Mouse (Mus musculus) embryo, embryonic 10.5 days (tissue): Measurements from ENCODE around the gene Zcchc7.
"Not testable (repeated sequence)": the region's sequence is repeated elsewhere in the genome, so short reads cannot be mapped to it uniquely, and the experiment has no call there.

Experiments
- DNase-seq: peaks from one replicate; pipeline ENCODE4 v3.0.0-alpha.2; 2015; ENCODE audit warnings: low spot score

Gene Zcchc7

DNA sequence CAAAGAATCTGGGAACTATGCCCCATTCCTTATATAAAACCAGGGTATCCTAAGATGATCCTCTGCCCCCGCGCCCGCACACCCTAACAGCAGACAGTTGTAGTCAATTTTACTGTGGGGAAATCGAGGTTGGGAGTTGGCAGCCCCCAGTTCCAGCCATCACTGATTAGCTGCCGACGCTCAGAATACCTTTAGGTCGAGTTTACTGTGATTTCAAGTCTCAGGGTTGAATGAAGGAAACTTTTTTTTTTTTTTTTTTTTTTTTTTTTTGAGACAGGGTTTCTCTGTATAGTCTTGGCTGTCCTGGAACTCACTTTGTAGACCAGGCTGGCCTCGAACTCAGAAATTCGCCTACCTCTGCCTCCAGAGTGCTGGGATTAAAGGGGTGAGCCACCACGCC is 1.5 kb downstream of the Zcchc7 start:
- DNase-seq = not testable (repeated sequence)

GRCm38 (mm10) chr4:44774890-44775289 is 19.2 kb downstream of the Zcchc7 start:
- no peak for DNase-seq

- DNase-seq = peak; percentile 26
These were observed 21.0 kb downstream of the Zcchc7 start for GRCm38 (mm10) chr4:44776651-44777050.

DNA sequence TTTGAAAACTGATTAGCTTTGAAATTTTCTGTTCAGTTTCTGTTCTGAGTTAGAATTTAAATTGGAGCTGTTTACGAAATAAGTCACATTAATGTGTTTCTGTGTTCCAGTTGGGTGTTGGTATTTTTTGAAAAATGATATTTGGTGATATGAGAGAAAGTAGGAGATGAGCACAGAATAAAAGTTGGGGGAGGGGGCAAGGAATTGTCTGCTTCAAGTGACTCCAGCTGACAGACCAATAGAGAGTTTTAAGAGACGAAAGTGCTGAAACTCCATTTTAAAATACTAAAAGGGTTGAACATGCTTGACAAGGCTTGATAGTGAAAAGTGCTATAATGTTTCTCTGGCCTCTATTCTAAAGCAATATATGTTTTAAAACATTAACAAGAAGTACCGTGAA is 21.4 kb downstream of the Zcchc7 start:
- DNase-seq = no peak

DNA sequence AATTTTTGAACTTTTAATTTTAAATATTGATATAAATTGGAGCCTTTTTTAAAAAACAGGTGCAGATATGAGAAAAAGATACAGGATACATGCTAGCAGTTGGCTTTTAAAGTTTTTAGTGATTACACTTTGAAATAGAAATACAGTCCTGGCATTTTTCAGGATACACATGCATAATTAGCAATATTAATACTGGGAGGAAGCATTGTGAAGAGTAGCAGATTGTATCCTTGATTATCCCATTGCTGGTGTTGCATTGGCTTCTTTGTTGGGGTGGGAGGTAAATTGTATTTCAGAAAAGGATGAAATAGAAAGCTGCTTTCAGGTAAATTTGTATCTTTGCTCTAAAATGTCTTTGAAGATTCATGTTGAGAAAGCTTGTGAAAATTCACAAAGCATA is 22.0 kb downstream of the Zcchc7 start:
- no peak for DNase-seq

- DNase-seq = peak; percentile 79
These were observed 22.6 kb downstream of the Zcchc7 start for GRCm38 (mm10) chr4:44778316-44778715.

GRCm38 (mm10) chr4:44780462-44781157 is 24.9 kb downstream of the Zcchc7 start:
- no peak for DNase-seq

DNA sequence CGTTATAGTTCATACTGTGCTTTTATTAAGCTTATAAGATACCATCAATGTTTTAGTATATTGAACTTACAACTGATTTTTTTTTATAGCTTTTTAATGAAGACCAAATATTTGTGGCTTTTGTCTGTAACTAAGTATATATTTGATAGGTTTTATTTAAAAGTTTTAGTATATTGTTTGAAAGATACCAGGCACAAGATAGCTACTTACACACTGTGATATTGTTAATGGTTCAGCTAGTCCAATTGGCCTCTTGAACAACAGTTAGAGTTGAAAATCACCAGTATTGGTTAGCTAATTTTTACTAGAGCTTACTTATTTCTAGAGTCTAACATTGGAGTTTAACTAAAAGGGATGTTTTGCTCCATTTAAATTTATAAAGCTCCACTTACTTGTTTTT is 25.8 kb downstream of the Zcchc7 start:
- DNase-seq = no peak

DNA sequence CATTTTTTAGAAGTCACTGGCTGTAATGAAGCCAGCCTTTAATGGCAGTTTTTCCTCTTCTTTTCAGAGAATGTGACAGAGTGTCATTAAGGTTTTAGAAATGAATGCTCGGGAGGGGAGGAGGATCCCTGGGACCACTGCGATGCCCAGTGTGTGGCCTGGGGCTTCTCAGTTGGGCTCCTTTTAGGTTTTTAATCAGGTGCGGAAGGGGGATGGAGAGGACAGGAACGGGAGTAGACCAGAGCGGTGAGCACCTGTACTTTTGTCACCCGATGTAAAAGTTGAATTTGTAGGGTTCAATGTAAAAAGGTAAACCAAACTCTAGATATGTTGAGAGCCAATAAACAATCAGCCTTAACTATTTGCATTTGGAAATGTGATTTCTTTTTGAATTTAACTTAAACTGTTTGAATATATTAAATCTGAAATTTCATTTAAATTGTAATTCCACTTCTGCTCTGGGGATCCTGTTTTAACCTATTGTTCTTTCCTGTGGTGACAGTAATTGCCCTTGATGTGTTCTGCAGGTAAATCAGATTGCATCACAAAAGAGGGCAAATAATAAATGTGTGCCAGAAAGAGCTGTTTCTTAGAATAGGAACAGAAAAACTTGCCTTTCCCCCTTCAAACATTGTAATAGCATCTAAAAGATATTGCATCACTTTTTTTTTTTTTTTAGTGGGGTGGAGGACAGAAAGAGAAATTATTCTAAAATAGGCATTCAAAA is 28.1 kb downstream of the Zcchc7 start:
- no peak for DNase-seq

DNA sequence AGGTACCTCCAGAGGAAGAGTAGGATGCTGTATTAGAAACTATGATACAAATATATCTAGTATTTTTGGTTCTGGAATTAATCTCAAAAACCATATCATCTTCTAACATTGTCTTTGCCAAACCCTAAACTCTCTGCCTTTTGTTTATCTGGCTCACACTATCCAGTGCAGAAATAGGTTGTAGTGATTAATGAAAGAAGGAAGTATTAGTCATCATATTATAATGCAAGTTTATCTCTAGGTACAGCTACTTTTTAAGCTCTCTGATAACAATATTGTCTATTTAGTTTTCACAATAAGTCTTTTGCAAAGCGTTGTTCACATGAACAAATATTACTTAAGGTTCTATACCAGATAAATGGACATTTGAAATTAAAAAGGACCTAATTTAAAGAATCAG is 57.2 kb downstream of the Zcchc7 start:
- no peak for DNase-seq

DNA sequence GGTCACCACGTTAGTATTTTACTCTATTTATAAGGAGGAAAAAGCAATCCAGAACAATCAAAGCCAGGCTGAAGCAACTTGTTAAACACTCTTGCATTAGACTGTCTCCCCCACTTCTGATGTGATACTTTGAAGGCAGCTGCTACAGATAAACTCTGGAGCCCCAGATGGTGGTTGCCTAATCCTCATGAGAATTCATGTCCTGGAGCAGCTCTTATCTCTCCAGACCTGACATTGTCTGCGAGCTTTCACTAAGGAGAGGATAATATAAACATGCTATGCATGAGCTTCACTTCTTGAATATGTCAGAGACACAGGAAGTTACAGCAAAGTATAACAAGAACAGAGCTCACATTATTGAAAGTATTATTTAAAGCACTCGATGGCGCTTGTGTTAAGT is 58.1 kb downstream of the Zcchc7 start:
- DNase-seq = peak; percentile 41

DNA sequence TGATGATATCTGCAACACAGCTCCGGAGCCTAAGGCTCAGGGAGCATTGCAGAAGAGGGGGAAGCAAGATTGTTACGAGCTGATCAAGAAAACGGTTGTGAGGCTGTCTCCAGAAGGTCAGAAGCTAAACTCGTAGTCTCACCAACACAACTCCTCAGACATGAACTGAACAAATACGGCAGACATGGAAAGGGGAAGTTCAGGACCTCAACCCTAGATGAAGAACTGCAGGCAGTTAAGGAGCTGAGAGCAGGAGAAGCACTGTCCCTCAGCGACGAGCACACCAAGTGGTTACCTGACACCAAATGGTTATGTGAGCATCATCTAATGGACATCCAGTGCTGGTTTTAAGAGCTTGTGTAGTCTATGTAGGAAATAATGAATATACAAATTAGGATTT is 60.9 kb downstream of the Zcchc7 start:
- DNase-seq = no peak

- no peak for DNase-seq
These were observed 74.9 kb downstream of the Zcchc7 start for GRCm38 (mm10) chr4:44830609-44831008.

DNA sequence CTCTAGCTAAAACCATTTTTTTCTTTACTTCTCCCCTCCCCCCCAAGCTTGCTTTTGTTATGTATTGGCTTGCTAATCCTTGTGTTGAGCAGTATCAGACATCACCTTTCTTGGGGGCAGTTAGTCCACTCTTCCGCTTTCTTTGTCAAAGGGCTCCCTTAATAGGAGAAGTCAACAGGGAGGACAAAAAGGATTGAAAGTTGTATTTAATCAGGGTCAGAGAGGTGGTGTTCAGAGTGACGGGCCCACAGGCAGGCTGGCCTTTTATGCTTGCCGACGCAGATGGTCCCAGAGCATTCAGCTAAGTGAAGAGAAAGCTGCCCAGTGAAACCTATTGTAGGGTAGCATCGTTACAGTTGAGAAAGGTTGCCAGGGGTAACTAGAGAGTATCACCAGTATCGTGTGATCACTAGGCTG is 96.2 kb downstream of the Zcchc7 start:
- peak; percentile 92 for DNase-seq

DNA sequence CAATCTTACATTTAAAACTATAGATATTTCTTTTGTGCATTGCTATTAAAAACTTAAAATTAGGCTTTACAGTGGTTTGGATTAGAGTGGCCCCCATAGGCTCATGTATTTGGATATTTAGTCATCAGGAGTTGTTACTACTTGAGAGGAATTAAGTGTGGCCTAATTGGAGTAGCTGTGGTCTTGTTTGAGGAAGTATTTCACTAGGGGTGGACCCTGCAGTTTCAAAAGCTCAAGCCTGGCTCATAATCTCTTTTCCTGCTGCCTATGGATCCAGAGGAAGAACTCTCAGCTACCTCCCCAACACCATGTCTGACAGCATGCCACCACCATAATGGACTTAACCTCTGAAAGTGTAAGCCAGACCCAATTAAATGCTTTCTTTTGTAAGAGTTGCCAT is 115.9 kb downstream of the Zcchc7 start:
- DNase-seq = no peak

- DNase-seq = no peak
These were observed 116.4 kb downstream of the Zcchc7 start for GRCm38 (mm10) chr4:44872048-44872447.

DNA sequence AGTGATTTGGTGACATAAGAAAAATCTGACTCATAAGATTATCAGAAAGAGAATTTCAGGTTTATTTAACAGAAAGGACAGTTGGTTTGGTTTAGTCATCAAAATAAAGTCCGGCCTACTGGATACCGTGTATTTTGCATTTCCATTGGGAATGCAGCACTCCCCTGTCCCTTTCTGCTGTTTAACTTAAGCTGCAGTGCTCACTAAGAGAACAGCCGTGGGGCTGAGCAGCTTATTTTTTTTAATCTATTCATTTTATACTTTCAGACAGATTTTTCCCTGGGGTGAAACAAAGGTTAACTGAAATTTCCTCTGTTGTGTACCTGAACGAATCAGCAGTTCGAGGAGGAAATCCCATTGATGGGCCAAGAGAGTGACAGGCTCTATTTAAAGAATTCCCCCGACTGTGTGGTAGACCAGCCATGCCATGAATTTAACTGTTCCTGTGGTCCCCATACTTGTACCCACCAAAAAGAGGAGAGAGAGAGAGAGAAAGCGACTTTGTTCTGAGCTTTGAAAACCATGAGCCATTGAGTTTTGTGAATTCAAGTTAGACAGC is 124.5 kb downstream of the Zcchc7 start:
- DNase-seq = peak; percentile 45

GRCm38 (mm10) chr4:44886143-44886542 is 130.5 kb downstream of the Zcchc7 start:
- no peak for DNase-seq

DNA sequence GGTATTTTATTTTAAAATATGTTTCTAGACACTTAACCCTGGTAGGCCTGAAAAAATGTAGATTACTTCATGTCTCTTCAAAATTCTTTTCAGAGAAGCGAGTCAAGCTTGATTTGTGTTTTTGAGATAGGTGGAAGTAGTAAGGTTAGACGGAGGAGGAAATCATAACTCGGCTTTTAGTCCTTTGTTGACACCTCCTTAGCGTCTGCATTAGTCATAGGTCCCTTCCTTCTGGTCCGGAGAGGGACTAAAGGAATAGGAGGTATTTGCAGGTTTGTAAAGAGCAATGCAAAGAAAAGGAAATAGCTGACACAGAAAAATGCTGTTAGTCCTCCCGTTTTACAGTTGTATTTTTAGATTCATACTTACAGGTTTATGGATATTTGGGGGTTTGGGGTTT is 135.7 kb downstream of the Zcchc7 start:
- no peak for DNase-seq

DNA sequence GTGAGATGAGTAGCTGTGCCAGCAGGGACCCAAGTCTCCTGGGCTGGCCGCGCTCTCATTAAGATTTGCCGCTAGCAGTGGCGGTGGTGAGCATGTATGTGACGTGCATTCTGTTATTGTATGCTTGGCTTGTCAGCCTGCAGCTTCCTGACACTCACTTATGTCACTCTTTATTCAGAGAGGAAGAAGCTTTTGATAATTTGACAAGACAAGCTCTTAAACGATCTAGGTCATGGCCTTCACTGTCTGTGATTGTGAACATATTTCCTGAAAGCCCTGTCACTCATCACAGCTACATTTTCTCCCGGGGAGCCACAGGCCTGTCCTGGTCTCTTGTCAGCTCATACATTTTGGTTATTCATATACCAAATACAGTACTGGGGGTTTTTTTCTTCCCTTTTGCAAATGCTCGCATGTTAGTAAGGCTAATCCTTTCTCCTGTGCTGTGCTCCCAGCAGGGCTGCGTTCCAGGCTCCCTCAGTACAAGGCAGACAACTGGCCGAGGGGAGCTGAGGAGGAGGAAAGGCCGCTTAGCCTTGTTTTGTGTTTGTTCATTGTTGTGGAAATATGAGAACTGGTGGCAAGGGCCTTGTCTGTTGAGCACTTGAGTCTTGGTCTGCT is 150.1 kb downstream of the Zcchc7 start:
- DNase-seq = peak; percentile 70

GRCm38 (mm10) chr4:44906399-44906798 is 150.7 kb downstream of the Zcchc7 start:
- no peak for DNase-seq

DNA sequence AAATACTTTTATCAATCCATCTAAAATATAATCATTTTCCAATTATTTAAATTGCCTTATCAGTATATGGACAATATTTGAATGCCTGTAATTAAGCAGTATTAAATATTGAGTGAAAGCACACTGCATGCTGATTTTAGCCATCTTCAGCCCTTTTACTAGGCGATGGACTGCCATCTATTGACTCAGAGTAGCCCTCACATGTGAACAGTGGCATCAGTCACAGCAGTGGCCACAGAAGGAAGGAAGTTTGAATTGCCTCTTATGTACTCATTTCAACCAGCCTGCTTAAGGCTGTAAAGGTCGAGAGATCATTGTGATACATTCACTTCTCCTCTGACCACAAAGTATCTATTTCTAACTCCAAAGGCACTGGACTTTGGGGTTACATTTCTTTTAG is 154.4 kb downstream of the Zcchc7 start:
- peak; percentile 44 for DNase-seq

GRCm38 (mm10) chr4:44910857-44911256 is 155.2 kb downstream of the Zcchc7 start:
- DNase-seq = no peak
